ENCODE assay signal across 12 mouse cellular contexts in genomic region chr17:35833239-35833751, GRCm38 (mm10). TPM values are rescaled to one million over a fixed set of nuclear protein-coding genes. Genes with fewer than 3 reads are reported as not detected.
DNase-seq lines count a peak whose midpoint lies in the region; ATAC-seq and TF ChIP-seq lines count a peak whose summit lies in the region.
"Had no signal": no experiment of that assay in that cellular context is flagged by ENCODE, and none has a peak within 500 bp of the region (broad histone marks: within the 10 kb centered on the region; RNA-seq: fewer than 3 reads in every experiment).

No protein-coding gene starts in this region.

- TF ChIP-seq POLR2A in myocyte (IDR thresholded peaks at IDR 0.05; ENCODE audit: insufficient read length, low read depth): peak; percentile 40
- TF ChIP-seq POLR2A in lung, adult 2 months (IDR thresholded peaks at IDR 0.05; ENCODE audit: borderline replicate concordance, extremely low read depth, low read depth, low read length): no peak

- H3K9me3 ChIP-seq in hindbrain, embryonic 11.5 days (ENCODE audit: control insufficient read depth, low read length): no peaks in the 10 kb centered on the region
- H3K9me3 ChIP-seq: stomach, embryonic 15.5 days had no signal

- peaks cover 44% of the 10 kb centered on the region for H3K79me2 ChIP-seq in myocyte (ENCODE audit: control insufficient read depth, insufficient read depth)

- intact Hi-C loops in left cerebral cortex, postnatal 4 days (cut with DNase I): no loop called here
- intact Hi-C loops in left cerebral cortex, postnatal 25 days (cut with DNase I): loop anchor here (10.0 kb wide), 1 partner anchor 142 kb away; the partner anchor contains the start of gene Gnl1

- no peak overlapping the region for H3K27ac ChIP-seq in hindbrain, embryonic 11.5 days (ENCODE audit: low read depth, low read length)
- H3K27ac ChIP-seq: macrophage had no signal

- DNase-seq in embryo, embryonic 10 days (ENCODE audit: low spot score): peak; percentile 49
- no peak for DNase-seq in embryo, embryonic 10.5 days (ENCODE audit: low spot score)
- DNase-seq in left cerebral cortex, postnatal 4 days: peak; percentile 29
- no peak for DNase-seq in left cerebral cortex, postnatal 25 days (ENCODE audit: low spot score in 2 of 2)
- DNase-seq in hindbrain, embryonic 11.5 days (ENCODE audit: low spot score): peak; percentile 35
- no peak for DNase-seq in left cerebral cortex, adult 9 months (ENCODE audit: low spot score in 2 of 2)
- no peak for DNase-seq in lung, adult 2 months
- DNase-seq: cerebellum, postnatal 25 days had no signal

- WGBS in hindbrain, embryonic 11.5 days: 30% methylated on average over 5 of the region's 5 CpGs
- 30% methylated on average over 5 of the region's 5 CpGs for WGBS in lung, adult 2 months

- no peak for ATAC-seq in hindbrain, embryonic 11.5 days (ENCODE audit: low FRiP score)
- ATAC-seq: intestine, postnatal 0 days had no signal

- H3K4me1 ChIP-seq in hindbrain, embryonic 11.5 days (replicated peaks; ENCODE audit: control insufficient read depth, insufficient read depth, low read length): peaks cover 17% of the 10 kb centered on the region
- peaks cover 21% of the 10 kb centered on the region for H3K4me1 ChIP-seq in lung, adult 2 months (ENCODE audit: control insufficient read depth, insufficient read depth, low read length)

- H3K4me3 ChIP-seq in hindbrain, embryonic 11.5 days (ENCODE audit: low read depth, low read length): no peak overlapping the region
- H3K4me3 ChIP-seq in myocyte: no peak overlapping the region
- no peak overlapping the region for H3K4me3 ChIP-seq in lung, adult 2 months (replicated peaks; ENCODE audit: extremely low read depth, low read depth, low read length)
- H3K4me3 ChIP-seq: stomach, embryonic 15.5 days had no signal

- no peak overlapping the region for H3K4me2 ChIP-seq in hindbrain, embryonic 11.5 days (replicated peaks; ENCODE audit: low read depth, low read length)
- no peak overlapping the region for H3K4me2 ChIP-seq in myocyte (ENCODE audit: low read depth)
- H3K4me2 ChIP-seq: stomach, embryonic 15.5 days had no signal

- no peak overlapping the region for H3ac ChIP-seq in myocyte (ENCODE audit: control insufficient read depth, insufficient read length)

- H3K36me3 ChIP-seq in hindbrain, embryonic 11.5 days (ENCODE audit: control insufficient read depth, insufficient read depth, low read length): peaks cover 27% of the 10 kb centered on the region
- H3K36me3 ChIP-seq in myocyte (ENCODE audit: control insufficient read depth, insufficient read depth): peaks cover 34% of the 10 kb centered on the region

- no peak for TF ChIP-seq CTCF in lung, adult 2 months (IDR thresholded peaks at IDR 0.05; ENCODE audit: insufficient read depth, low read length)

- no peak overlapping the region for H3K9ac ChIP-seq in hindbrain, embryonic 11.5 days (ENCODE audit: low read depth, low read length)
- H3K9ac ChIP-seq: stomach, embryonic 15.5 days had no signal

- no peaks in the 10 kb centered on the region for H3K27me3 ChIP-seq in hindbrain, embryonic 11.5 days (ENCODE audit: control insufficient read depth, insufficient read depth, low read length)
- no peaks in the 10 kb centered on the region for H3K27me3 ChIP-seq in myocyte (ENCODE audit: control insufficient read depth, insufficient read depth, insufficient read length)
- H3K27me3 ChIP-seq: stomach, embryonic 15.5 days had no signal

TF ChIP-seq in myocyte, 11 proteins besides CTCF, POLR2A, EP300 and RAD21:
- TF ChIP-seq POLR2AphosphoS2 (IDR thresholded peaks at IDR 0.05; ENCODE audit: insufficient read length, low read depth): peak; percentile 74
- no peak for TF ChIP-seq MYOG (IDR thresholded peaks at IDR 0.05; ENCODE audit: control insufficient read depth in 1 of 3, insufficient read depth in 1 of 3, insufficient read length in 2 of 3, low read depth in 2 of 3)

RNA-seq across cellular contexts. Expression of gene Tubb5, which starts 4.8 kb away (rescaled TPM):
- 1,000 to 10,000 TPM; 2,525 to 2,580 TPM for total RNA-seq in left cerebral cortex, postnatal 4 days (2021)
- total RNA-seq in left cerebral cortex, postnatal 25 days (2021): 100 to 1,000 TPM; 492 to 522 TPM
- polyA plus RNA-seq in hindbrain, embryonic 11.5 days (2014; fragmentation: Nextera tagmentation; extraction: Ambion mirVana): 1,599 and 1,667 TPM in 2 replicates
- 692 TPM for polyA plus RNA-seq in myocyte (2012; fragmentation: generic; extraction: Trizol)
- 258 and 298 TPM in 2 replicates for polyA plus RNA-seq in lung, adult 2 months (2012; rRNA removed)

RNA-seq across cellular contexts. Expression of gene Mdc1, which starts 8.0 kb away (rescaled TPM):
- total RNA-seq in left cerebral cortex, postnatal 4 days (2021): 10 to 100 TPM; 30.1 to 30.4 TPM
- total RNA-seq in left cerebral cortex, postnatal 25 days (2021): 10 to 100 TPM in 1 of 2 experiments, 1 to 10 TPM in 1; 9.7 to 12.0 TPM
- 16.8 and 17.3 TPM in 2 replicates for polyA plus RNA-seq in hindbrain, embryonic 11.5 days (2014; fragmentation: Nextera tagmentation; extraction: Ambion mirVana)
- polyA plus RNA-seq in myocyte (2012; fragmentation: generic; extraction: Trizol): 7.0 TPM
- 6.8 and 8.2 TPM in 2 replicates for polyA plus RNA-seq in lung, adult 2 months (2012; rRNA removed)

RNA-seq across cellular contexts. Expression of gene Flot1, which starts 10.3 kb away (rescaled TPM):
- total RNA-seq in left cerebral cortex, postnatal 4 days (2021): 100 to 1,000 TPM; 113 TPM
- 100 to 1,000 TPM; 120 to 137 TPM for total RNA-seq in left cerebral cortex, postnatal 25 days (2021)
- polyA plus RNA-seq in hindbrain, embryonic 11.5 days (2014; fragmentation: Nextera tagmentation; extraction: Ambion mirVana): 48.1 and 50.0 TPM in 2 replicates
- 107 TPM for polyA plus RNA-seq in myocyte (2012; fragmentation: generic; extraction: Trizol)
- 81.9 and 89.7 TPM in 2 replicates for polyA plus RNA-seq in lung, adult 2 months (2012; rRNA removed)

RNA-seq across cellular contexts. Expression of gene Ier3, which starts 11.8 kb away (rescaled TPM):
- total RNA-seq in left cerebral cortex, postnatal 4 days (2021): 1 to 10 TPM; 4.8 to 5.1 TPM
- 10 to 100 TPM; 11.2 to 12.5 TPM for total RNA-seq in left cerebral cortex, postnatal 25 days (2021)
- polyA plus RNA-seq in hindbrain, embryonic 11.5 days (2014; fragmentation: Nextera tagmentation; extraction: Ambion mirVana): 3.6 and 4.0 TPM in 2 replicates
- polyA plus RNA-seq in myocyte (2012; fragmentation: generic; extraction: Trizol): 45.1 TPM
- polyA plus RNA-seq in lung, adult 2 months (2012; rRNA removed): 133 TPM in 2 replicates

RNA-seq across cellular contexts. Expression of gene Nrm, which starts 27.8 kb away (rescaled TPM):
- 1 to 10 TPM; 6.1 to 7.0 TPM for total RNA-seq in left cerebral cortex, postnatal 4 days (2021)
- total RNA-seq in left cerebral cortex, postnatal 25 days (2021): 1 to 10 TPM; 3.2 to 3.6 TPM
- 49.2 and 51.0 TPM in 2 replicates for polyA plus RNA-seq in hindbrain, embryonic 11.5 days (2014; fragmentation: Nextera tagmentation; extraction: Ambion mirVana)
- 18.5 TPM for polyA plus RNA-seq in myocyte (2012; fragmentation: generic; extraction: Trizol)
- polyA plus RNA-seq in lung, adult 2 months (2012; rRNA removed): 16.5 and 26.2 TPM in 2 replicates

Comparison
In these comparisons a context has a peak if more than half of its experiments do, and no peak if none do; other contexts are left out.
1. DNase-seq: peak in embryo, embryonic 10 days (single experiment), left cerebral cortex, postnatal 4 days (single experiment) and hindbrain, embryonic 11.5 days (single experiment); none in embryo, embryonic 10.5 days (single experiment), left cerebral cortex, postnatal 25 days (0 of 2), left cerebral cortex, adult 9 months (0 of 2) and lung, adult 2 months (single experiment).